Mouse (Mus musculus): ENCODE results near the gene Itpk1. TPM values are rescaled to one million over a fixed set of nuclear protein-coding genes. Genes with fewer than 3 reads are reported as not detected.
A peak's percentile ranks its signal among the peaks of the same experiment; 100 is the strongest.

Itpk1 gene
- polyA plus RNA-seq, 1 experiment from 2014 or later = 28.0 TPM

DNA sequence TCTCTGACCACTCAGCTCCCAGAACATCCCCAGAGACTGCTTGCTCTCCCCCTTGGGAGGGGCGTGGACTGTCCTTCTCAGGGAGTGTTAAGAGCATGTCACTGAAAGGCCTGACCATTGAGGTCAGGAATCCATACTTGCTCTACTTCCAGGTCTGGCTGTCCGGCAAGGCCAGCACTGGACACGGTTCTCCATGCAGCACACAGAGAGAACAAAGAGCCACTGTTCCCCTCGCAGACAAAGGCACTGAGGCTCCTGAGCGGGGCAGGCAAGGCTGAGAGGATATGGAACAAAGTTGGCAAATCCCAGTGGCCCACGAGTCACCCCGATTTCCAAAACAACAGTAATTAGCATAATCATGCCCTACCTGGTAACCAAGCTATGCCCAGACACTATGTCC lies 77.9 kb downstream of the Itpk1 start:
- Histone ChIP-seq H3K4me1 (peaks cover 10% of the 10 kb centered on the region), H3K27ac (no peak overlapping the region), H3K9me3 (no peaks in the 10 kb centered on the region), H3K36me3 (no peaks in the 10 kb centered on the region), H3K9ac (no peak overlapping the region), H3K27me3 (replicated peaks) (no peaks in the 10 kb centered on the region), H3K4me2 (replicated peaks) (no peak overlapping the region), H3K4me3 (no peak overlapping the region)
- WGBS = 45% methylated on average over 7 of the region's 7 CpGs
- no peak for ATAC-seq (ENCODE audit: low FRiP score, low read depth)

DNA sequence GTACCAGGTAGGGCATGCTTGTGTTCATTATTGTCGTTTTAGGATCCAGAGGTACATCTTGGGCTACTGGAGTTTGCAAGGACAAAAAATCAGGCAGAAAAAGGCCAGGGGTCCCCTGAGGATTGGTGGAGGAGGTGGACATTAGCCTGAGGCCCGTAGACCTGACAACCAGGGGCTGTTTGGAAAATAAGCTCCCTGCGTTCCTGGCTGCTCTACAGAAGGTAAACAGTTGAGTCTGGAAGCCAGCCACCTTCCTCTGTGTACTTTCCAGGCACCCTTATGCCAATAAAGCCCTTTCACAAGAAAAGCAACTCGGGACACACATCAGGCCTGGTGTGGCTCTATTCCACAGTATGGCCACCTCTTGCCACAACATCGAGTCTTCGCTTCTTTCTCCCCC lies 79.0 kb downstream of the Itpk1 start:
- WGBS = 94% methylated on average over 6 of the region's 6 CpGs
- no peak overlapping the region for H3K9ac ChIP-seq

GRCm38 (mm10) chr12:102625118-102625517 lies 79.6 kb downstream of the Itpk1 start:
- H3K9me3 ChIP-seq = no peaks in the 10 kb centered on the region
- no peaks in the 10 kb centered on the region for H3K36me3 ChIP-seq
- no peak overlapping the region for H3K27ac ChIP-seq
- peaks cover 10% of the 10 kb centered on the region for H3K4me1 ChIP-seq
- no peaks in the 10 kb centered on the region for H3K27me3 ChIP-seq (replicated peaks)
- ATAC-seq (ENCODE audit: low FRiP score, low read depth) = no peak
- H3K4me2 ChIP-seq (replicated peaks) = no peak overlapping the region
- WGBS = 81% methylated on average over 5 of the region's 5 CpGs
- H3K9ac ChIP-seq = no peak overlapping the region
- H3K4me3 ChIP-seq = no peak overlapping the region

More for the DNA sequence above, 79.0 kb downstream of the Itpk1 start:
- H3K4me2 ChIP-seq (replicated peaks) = no peak overlapping the region
- no peak for ATAC-seq (ENCODE audit: low FRiP score, low read depth)
- H3K4me3 ChIP-seq = no peak overlapping the region
- H3K9me3 ChIP-seq = no peaks in the 10 kb centered on the region
- H3K27me3 ChIP-seq (replicated peaks) = no peaks in the 10 kb centered on the region
- no peak overlapping the region for H3K27ac ChIP-seq
- H3K36me3 ChIP-seq = no peaks in the 10 kb centered on the region
- H3K4me1 ChIP-seq = peaks cover 10% of the 10 kb centered on the region

GRCm38 (mm10) chr12:102623827-102624226 lies 80.9 kb downstream of the Itpk1 start:
- ATAC-seq (ENCODE audit: low FRiP score, low read depth) = no peak
- Histone ChIP-seq H3K9me3 (no peaks in the 10 kb centered on the region), H3K4me1 (peaks cover 13% of the 10 kb centered on the region)

DNA sequence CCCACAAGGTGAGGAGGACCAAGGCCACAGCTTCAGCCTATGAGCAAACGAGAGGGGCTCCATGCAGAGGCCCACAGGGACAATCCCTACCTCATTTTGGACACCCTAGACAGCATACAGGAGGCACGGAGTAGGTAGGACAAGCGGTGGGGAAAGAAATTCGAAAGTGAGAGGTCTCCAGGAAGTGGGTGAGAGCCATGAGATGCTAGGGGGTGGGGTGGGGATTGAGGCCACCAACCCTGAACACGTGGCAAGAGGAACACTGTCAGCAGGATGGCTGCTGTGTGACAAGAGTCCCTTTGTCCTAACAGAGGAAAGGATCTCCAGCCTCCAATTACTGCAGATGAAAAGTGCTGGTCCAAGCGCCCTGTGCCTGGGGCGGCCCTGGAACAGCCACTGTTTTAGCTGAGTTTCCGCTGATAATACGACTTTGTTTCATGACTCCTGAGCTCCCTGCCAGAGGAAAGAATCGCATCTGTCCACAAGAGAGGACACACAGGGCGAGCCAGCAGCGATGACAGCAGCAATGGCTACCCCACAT lies 82.4 kb downstream of the Itpk1 start:
- Histone ChIP-seq H3K27me3 (replicated peaks) (no peaks in the 10 kb centered on the region), H3K4me3 (no peak overlapping the region), H3K9me3 (no peaks in the 10 kb centered on the region), H3K4me1 (peaks cover 13% of the 10 kb centered on the region), H3K4me2 (replicated peaks) (no peak overlapping the region), H3K27ac (no peak overlapping the region), H3K9ac (no peak overlapping the region), H3K36me3 (no peaks in the 10 kb centered on the region)
- ATAC-seq (ENCODE audit: low FRiP score, low read depth) = no peak
- WGBS = 79% methylated on average over 12 of the region's 12 CpGs

More at GRCm38 (mm10) chr12:102623827-102624226, 80.9 kb downstream of the Itpk1 start:
- no peak overlapping the region for H3K27ac ChIP-seq
- H3K9ac ChIP-seq = no peak overlapping the region
- H3K4me3 ChIP-seq = no peak overlapping the region
- WGBS = 89% methylated on average over 9 of the region's 9 CpGs
- H3K4me2 ChIP-seq (replicated peaks) = no peak overlapping the region
- H3K36me3 ChIP-seq = no peaks in the 10 kb centered on the region
- no peaks in the 10 kb centered on the region for H3K27me3 ChIP-seq (replicated peaks)

DNA sequence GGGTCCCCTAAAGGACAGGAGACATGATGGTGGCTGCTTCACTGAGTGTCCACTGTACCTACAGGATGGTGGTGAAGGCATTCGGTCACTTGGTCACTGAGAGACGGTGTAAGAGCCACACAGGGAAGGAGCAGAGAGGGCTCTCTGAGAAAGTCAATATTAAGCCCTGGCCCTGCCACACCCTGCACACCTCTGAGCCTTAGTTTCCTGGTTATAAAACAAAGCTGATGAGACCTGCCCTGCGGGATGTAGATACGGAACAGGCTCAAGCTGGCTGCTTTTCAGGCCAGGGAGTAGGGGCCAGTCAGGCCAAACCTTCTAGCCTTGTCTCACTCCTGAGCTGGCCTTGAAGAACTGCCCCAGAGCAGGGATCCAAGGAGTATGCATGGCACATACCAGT lies 82.9 kb downstream of the Itpk1 start:
- peaks cover 9% of the 10 kb centered on the region for H3K4me1 ChIP-seq

GRCm38 (mm10) chr12:102621205-102621604 lies 83.5 kb downstream of the Itpk1 start:
- WGBS = 91% methylated on average over 4 of the region's 4 CpGs
- H3K9ac ChIP-seq = no peak overlapping the region
- ATAC-seq (ENCODE audit: low FRiP score, low read depth) = no peak

More for the DNA sequence above, 82.9 kb downstream of the Itpk1 start:
- H3K4me2 ChIP-seq (replicated peaks) = no peak overlapping the region
- no peak for ATAC-seq (ENCODE audit: low FRiP score, low read depth)
- H3K27me3 ChIP-seq (replicated peaks) = no peaks in the 10 kb centered on the region
- 94% methylated on average over 4 of the region's 4 CpGs for WGBS
- no peak overlapping the region for H3K27ac ChIP-seq
- H3K9me3 ChIP-seq = no peaks in the 10 kb centered on the region
- H3K4me3 ChIP-seq = no peak overlapping the region
- no peaks in the 10 kb centered on the region for H3K36me3 ChIP-seq
- H3K9ac ChIP-seq = no peak overlapping the region

GRCm38 (mm10) chr12:102619908-102620307 lies 84.8 kb downstream of the Itpk1 start:
- no peak overlapping the region for H3K9ac ChIP-seq
- H3K27me3 ChIP-seq (replicated peaks) = no peaks in the 10 kb centered on the region
- H3K4me2 ChIP-seq (replicated peaks) = no peak overlapping the region
- no peak overlapping the region for H3K4me3 ChIP-seq
- H3K4me1 ChIP-seq = peaks cover 5% of the 10 kb centered on the region; the same call in 1 of the 2 replicates
- no peak overlapping the region for H3K27ac ChIP-seq
- no peaks in the 10 kb centered on the region for H3K36me3 ChIP-seq
- 59% methylated on average over 7 of the region's 7 CpGs for WGBS
- no peak for ATAC-seq (ENCODE audit: low FRiP score, low read depth)
- no peaks in the 10 kb centered on the region for H3K9me3 ChIP-seq

More at GRCm38 (mm10) chr12:102621205-102621604, 83.5 kb downstream of the Itpk1 start:
- Histone ChIP-seq H3K27ac (no peak overlapping the region), H3K4me2 (replicated peaks) (no peak overlapping the region), H3K4me1 (peaks cover 5% of the 10 kb centered on the region; the same call in 1 of the 2 replicates), H3K9me3 (no peaks in the 10 kb centered on the region), H3K27me3 (replicated peaks) (no peaks in the 10 kb centered on the region), H3K4me3 (no peak overlapping the region), H3K36me3 (no peaks in the 10 kb centered on the region)

DNA sequence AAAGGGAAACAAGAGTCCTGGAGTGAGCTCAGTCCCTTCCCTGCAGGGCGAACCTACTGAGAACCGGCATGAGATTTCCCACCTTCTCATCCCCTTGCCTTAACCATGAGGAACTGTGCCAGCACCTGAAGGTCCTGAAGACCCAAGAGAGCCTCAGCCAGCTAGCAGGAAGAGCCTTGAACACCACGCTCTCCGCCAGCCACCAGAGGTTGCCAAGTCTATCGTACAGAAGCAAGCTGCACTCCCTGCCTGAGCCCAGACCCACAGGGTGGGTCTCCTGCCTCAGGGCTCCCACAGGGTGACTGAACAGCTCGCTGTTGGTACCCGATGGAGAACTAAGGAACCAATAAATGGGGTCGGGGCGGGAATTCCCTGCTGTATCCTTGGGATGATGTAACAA lies 86.6 kb downstream of the Itpk1 start:
- no peak for ATAC-seq (ENCODE audit: low FRiP score, low read depth)
- WGBS = 70% methylated on average over 9 of the region's 9 CpGs
- H3K4me2 ChIP-seq (replicated peaks) = no peak overlapping the region
- no peaks in the 10 kb centered on the region for H3K9me3 ChIP-seq
- H3K27me3 ChIP-seq (replicated peaks) = no peaks in the 10 kb centered on the region
- H3K9ac ChIP-seq = no peak overlapping the region
- H3K36me3 ChIP-seq = no peaks in the 10 kb centered on the region
- no peak overlapping the region for H3K4me3 ChIP-seq
- no peak overlapping the region for H3K27ac ChIP-seq
- H3K4me1 ChIP-seq = 0 out of 2 replicates have a peak, but pooled peaks cover 3% of the 10 kb centered on the region

DNA sequence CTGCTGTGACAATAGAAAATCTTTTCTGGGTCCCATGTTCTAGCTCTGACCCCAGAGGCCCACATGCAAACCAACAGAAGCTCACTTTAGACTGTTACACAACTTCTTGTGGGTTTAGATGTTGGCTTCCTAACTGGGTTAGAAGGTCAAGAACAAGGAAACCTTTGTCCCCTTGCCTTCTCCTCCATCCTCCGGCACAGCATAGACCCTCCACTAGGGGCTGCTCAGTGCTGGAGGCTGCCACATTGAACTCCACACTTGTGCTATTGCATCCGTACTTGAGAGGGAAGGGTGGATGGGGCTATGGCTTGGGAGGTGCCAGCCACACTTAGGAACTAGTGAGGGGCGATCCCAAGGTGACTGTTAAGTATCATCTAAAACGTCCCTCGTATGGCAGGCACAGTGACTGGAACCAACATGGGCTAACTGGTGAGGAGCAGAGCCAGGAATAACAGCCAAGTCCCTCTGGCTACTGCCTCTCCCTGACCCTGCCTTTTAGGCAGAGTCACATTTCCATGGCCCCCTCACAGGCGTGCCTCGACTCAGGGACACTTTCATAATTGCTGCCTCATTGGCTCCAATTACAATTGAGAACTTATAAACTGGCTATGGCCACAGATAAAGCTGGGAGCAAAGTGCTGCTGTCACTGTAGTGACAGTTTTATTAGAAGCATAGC lies 87.7 kb downstream of the Itpk1 start:
- ATAC-seq (ENCODE audit: low FRiP score, low read depth) = 0 out of 2 replicates have a peak, but pooled peaks have one; percentile 55
- H3K36me3 ChIP-seq = no peaks in the 10 kb centered on the region
- no peaks in the 10 kb centered on the region for H3K27me3 ChIP-seq (replicated peaks)
- H3K27ac ChIP-seq = no peak overlapping the region
- H3K4me1 ChIP-seq = peaks cover 8% of the 10 kb centered on the region; the same call in 1 of the 2 replicates
- H3K9me3 ChIP-seq = no peaks in the 10 kb centered on the region
- no peak overlapping the region for H3K4me3 ChIP-seq
- H3K4me2 ChIP-seq (replicated peaks) = no peak overlapping the region
- 64% methylated on average over 7 of the region's 7 CpGs for WGBS
- no peak overlapping the region for H3K9ac ChIP-seq

- H3K9me3 ChIP-seq = no peaks in the 10 kb centered on the region
- no peak overlapping the region for H3K4me2 ChIP-seq (replicated peaks)
- no peaks in the 10 kb centered on the region for H3K27me3 ChIP-seq (replicated peaks)
- ATAC-seq (ENCODE audit: low FRiP score, low read depth) = no peak
- H3K36me3 ChIP-seq = no peaks in the 10 kb centered on the region
- peaks cover 8% of the 10 kb centered on the region; the same call in 1 of the 2 replicates for H3K4me1 ChIP-seq
- 59% methylated on average over 4 of the region's 4 CpGs for WGBS
- no peak overlapping the region for H3K27ac ChIP-seq
- H3K9ac ChIP-seq = no peak overlapping the region
- H3K4me3 ChIP-seq = no peak overlapping the region
These were observed 88.5 kb downstream of the Itpk1 start for GRCm38 (mm10) chr12:102616201-102616600.

DNA sequence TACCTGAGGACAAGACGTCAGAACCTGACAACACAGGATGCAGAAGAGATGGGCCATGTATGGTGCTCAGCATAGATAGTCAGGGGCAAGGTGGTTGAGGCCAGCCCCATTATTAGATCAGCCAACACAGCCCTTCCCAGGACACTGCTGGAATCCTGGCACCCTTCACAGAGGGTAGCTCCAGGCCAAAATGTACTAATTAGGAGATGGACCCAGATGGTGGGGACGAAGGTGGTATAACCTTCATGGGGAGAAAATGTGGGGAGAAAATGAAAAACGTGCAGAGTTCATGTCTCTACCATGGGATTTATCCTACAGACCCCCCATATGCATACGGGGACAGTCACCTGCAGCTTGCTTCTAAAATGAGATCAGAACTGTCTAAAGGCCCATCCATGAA lies 91.3 kb downstream of the Itpk1 start:
- 93% methylated on average over 4 of the region's 4 CpGs for WGBS
- Histone ChIP-seq H3K4me3 (no peak overlapping the region), H3K4me1 (peaks cover 6% of the 10 kb centered on the region; the same call in 1 of the 2 replicates), H3K27me3 (replicated peaks) (no peaks in the 10 kb centered on the region), H3K27ac (no peak overlapping the region), H3K4me2 (replicated peaks) (no peak overlapping the region), H3K9me3 (no peaks in the 10 kb centered on the region), H3K9ac (no peak overlapping the region), H3K36me3 (no peaks in the 10 kb centered on the region)
- ATAC-seq (ENCODE audit: low FRiP score, low read depth) = no peak

DNA sequence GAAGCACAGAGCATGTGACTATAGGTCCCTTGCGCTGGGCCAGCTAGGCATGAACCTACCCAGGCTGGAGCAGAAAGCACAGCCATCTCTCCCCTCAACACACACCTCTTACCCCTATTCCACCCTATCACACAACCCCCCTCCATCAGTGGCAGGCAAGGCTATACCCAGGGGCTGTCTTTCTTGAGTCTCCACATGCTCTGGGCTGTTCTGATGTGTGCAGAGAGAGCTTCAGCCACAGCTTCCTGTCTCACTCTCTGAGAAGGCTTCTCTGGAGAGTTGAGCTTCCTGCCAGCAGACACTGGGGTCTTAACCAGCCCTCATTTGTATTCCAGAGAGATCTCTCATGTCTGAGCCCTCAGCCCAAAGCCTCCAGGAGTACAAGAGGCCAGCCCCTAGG lies 92.3 kb downstream of the Itpk1 start:
- H3K27me3 ChIP-seq (replicated peaks) = no peaks in the 10 kb centered on the region
- WGBS = 95% methylated on average over 1 of the region's 1 CpGs
- no peak overlapping the region for H3K4me3 ChIP-seq
- no peak overlapping the region for H3K27ac ChIP-seq
- no peak overlapping the region for H3K9ac ChIP-seq
- no peak overlapping the region for H3K4me2 ChIP-seq (replicated peaks)
- H3K4me1 ChIP-seq = peaks cover 6% of the 10 kb centered on the region; the same call in 1 of the 2 replicates
- H3K9me3 ChIP-seq = no peaks in the 10 kb centered on the region
- ATAC-seq (ENCODE audit: low FRiP score, low read depth) = no peak
- H3K36me3 ChIP-seq = no peaks in the 10 kb centered on the region

Measured in neural tube, embryonic 12.5 days (tissue).